Mouse (Mus musculus) heart, adult 9 months (tissue): Measurements from ENCODE around the gene Lbhd1.

Experiments used
- DNase-seq, 2 experiments: peaks; one replicate each; pipeline ENCODE4 v3.0.0; 2022; ENCODE audit warnings: low spot score in 2 of 2

The Lbhd1 gene

DNA sequence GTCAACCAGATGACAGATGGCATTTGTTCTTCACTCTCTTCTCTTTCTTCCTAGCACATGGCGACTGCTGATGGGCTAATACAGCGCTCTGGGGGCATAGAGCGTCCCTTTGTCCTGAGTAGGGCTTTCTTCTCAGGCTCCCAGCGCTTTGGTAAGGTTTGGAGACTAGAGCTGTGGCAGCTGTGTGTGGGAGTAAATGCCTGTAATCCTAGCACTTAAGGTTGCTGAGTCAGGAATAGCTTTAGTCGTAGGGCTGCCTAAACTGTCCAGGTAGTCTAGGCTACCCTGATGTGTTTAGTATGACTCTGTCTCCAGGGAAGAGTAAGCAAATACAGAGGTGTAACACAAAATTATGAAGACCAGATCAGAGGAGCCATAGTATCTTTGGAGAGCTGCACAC lies 28.3 kb downstream of the Lbhd1 start:
- no peak for DNase-seq

DNA sequence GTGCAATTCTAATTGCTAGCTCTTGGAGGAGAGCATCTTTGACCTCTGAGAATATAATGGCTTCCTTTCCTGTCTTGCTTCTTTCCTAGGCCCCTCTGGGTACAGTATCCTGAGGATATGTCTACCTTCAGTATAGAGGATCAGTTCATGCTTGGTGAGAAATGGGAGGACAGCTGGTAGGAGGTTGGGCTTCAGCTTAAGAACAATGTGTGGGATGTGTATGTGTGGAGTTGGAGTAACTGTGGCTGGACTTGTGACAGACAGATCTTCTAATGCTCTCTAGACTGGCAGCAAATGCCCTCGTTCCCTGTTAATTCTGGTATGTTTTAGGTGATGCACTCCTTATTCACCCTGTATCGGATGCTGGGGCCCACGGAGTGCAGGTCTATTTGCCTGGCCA lies 30.7 kb downstream of the Lbhd1 start:
- no peak for DNase-seq

DNA sequence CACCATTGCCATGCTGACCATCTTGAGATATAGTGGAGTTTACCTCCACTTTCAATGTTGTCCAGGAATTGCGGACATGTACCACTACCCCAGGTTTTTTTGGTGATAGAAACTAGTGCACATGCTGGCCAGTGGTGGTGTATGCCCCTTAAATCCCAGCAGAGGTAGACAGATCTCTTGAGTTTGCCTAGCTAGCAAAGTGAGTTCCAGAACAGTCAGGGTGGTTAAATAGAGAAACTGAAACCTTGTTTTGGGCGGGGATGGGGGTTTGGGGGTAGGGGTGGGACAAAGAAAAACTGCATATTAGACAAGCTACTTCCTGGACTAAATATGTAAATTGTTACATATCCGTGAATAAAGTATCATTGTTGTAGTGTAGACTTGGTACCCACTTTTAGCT lies 35.5 kb downstream of the Lbhd1 start:
- no peak for DNase-seq

DNA sequence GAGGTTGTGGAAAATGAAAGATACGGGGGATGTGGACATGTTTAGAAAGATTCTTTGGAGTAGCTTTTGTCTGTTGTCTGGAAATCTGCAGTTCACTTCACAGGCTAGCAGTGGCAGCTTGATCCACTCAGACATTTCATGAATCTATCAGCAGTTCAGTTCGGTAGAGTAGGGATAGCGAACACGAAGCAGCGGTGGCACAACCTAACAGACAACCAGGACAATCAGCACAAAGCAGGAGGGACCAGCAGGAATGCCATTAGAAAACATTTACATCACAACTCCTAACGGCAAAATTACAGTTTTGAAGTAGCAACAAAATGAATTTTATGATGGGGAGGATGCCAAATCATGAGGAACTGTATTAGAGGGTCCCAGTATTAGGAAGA lies 36.1 kb downstream of the Lbhd1 start:
- no peak for DNase-seq

DNA sequence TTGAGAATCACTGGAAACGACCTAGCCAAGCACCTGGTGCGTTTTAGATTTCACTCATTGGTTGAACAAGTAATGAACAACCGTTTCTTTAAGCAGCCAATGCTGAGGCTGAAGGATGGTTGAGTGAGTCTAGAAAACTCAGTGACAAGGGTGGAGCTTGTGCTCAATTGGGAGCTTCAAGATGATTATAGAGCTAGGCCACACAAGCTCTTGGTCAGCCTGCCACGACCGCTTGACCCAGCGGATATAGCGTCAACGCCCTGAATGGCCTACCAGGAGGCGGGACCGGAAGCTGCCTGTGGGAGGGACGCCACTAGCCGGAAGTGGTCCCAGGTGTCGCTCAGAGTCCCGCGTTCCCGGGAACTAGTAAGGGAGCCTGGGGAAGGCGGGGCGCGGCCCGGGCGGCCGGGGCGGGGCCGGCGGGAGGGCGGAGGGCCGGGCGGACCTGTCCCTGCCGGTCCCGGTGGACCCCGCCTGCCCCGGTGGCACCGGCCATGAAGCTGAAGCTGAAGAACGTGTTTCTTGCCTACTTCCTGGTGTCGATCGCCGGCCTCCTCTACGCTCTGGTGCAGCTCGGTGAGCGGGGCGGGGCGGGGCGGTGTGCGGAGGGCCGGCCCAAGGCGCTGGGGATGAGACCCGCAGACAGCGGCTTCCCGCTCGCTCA lies 36.7 kb downstream of the Lbhd1 start, which contains the start of gene B3gat3:
Gene B3gat3, plus strand, starts transcription at position 302 of the 664 bp plus-strand sequence.
- DNase-seq = peak; percentile 96 to 98

DNA sequence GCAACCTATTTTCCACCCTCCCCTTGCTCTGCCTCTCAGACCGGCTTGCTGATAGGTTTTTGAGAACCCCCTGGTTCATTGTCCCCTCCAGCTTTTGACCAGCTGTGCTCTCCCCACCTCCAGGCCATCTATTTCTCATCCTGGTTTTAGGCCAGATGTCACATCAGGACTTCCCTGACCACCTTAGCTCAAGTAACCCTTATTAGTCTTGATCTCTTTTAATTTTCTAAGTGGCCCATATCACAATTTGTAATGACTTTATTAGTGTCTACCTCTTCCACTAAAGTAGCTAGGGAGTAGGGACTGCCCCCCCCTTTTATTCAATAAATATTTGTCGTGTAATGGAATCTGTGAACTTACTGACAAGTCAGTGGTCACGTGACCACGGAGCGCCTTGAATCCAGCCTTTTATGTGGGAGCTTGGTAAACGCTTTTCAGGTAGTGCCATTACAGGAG lies 37.3 kb downstream of the Lbhd1 start:
- peak in 1 of 2 experiments; percentile 42 for DNase-seq

DNA sequence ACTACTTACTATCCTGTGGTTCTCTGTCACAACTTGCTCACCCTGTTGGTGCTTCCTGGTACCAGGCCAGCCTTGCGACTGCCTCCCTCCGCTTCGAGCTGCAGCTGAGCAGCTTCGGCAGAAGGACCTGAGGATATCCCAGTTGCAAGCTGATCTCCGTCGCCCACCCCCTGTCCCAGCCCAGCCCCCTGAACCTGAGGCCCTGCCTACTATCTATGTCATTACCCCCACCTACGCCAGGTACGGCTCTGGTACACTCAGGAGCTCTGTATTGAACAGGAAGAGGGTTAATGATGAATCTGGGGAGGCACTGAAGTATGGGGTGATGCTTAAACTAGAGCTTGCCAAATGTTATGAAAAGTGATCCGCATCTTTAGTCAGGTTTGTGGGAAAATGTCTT lies 38.2 kb downstream of the Lbhd1 start:
- no peak for DNase-seq

DNA sequence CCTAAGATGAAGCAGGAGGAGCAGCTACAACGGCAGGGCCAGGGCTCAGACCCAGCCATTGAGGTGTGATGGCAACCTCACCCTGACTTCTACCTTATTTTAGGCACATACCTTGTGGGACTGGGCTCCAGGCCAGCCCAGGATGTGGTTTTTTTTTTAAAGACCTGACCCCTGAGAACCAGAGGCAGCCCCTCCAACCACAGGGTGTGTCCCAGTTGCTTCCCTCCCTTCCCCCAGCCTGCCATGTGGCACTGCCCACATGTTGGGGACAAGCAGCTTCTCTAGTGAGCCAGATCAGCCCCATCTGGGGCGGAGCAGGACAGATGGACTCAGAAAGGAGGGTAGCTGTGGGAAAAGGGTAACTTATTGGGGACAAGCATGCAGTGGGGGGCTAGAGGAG lies 43.2 kb downstream of the Lbhd1 start:
- no peak for DNase-seq

DNA sequence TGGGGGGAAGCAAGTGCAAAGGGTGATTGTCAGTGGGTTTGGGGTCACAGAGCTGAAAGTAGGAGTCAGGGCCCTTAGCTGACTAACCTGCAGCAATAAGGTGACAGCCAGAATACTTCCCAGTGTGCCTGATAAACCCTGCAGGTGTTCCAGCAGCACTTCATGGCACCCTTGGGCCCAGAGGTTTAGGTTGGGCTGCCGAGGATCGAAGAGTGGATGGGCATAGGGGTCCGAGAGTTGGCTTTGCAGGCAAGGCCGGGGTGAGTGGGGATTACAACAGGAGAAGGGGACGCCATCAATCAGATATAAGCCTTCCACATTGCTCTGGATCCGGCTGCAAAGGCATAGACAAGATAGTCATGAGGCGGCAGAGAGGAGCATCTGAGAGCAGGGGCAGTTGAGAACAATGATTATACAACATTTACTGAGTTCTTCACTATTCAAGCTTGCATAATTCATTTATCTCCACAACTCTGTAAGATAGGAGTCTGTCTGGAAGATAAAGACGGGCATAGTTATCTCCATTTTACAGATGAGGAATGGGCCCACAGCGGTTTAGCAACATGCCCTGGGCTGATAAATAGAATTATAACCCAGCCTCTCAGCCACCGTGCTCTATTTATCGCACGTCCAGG lies 44.5 kb downstream of the Lbhd1 start:
- DNase-seq = no peak

DNA sequence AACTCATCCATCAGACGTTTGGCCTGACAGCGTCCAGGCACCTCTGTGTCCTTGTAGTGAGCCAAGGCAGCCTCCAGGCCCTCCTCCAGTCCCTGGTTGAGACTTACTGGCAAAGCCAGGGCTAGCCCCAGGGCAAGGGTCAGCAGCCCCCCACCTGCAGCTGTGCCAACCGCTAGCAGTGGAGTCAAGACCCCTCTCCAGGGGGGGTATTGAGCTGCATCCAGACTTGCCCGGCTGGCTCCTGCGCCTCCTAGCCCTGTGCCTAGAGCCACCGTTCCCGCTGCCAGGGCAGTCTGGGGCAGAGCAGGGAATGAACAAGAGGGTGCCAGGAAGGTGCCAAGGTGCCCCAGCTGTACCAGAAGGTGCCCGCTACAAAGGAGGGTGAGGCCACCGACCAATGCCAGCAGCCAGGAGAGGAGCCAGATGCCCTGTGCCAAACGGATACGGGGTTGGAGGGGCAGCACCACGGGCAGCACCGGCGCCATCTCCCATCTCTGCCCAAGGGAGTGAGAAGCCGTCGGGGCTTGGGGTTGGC lies 45.2 kb downstream of the Lbhd1 start:
- no peak for DNase-seq

DNA sequence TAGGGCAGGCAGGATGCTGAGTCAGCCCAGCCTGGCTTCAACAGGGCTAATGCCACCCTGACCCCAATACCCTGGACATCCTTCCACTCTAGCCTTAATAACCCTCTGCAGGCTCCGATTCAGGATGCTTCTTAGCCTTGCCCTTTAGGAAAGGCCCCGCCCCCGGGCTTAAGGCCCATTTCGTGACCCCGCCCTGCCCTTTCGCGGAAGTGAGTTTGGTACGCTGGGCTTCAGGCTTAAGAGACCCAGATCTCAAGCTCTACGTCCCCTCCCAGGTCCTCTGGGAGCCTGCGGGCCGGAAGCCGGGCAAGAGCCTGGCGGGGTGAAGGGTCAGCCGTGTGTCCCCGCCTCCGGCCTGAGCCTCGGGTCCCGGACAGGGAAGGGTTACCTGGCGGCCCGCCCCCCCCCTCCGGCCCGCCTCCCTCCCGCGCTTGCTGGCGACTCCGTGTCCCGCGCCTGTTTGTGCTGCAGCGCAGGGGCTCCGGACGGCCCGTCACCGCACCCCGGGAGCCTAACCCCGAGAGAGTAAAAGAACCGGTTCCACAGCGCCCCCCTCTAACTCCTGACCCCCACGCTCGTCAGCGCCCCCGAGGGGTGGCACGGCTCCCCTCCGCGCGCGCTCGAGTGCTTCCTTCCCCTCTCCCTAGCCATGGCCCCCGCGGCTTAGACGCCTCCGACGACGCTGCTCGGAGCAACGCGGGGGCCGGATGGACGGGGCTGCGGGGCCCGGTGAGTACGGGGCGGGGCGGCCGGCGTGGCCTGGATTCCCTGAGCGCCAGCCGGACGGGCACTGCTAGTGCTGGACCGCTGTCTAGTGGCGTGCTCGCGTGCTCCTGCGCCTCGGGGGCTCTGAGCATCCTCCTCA lies 45.9 kb downstream of the Lbhd1 start, which contains the start of the genes Rom1 and Eml3:
Gene Rom1, minus strand, starts transcription at position 133 of the 865 bp plus-strand sequence.
Gene Eml3, plus strand, starts transcription at position 329 of the 865 bp plus-strand sequence.
- peak; percentile 94 to 95 for DNase-seq

DNA sequence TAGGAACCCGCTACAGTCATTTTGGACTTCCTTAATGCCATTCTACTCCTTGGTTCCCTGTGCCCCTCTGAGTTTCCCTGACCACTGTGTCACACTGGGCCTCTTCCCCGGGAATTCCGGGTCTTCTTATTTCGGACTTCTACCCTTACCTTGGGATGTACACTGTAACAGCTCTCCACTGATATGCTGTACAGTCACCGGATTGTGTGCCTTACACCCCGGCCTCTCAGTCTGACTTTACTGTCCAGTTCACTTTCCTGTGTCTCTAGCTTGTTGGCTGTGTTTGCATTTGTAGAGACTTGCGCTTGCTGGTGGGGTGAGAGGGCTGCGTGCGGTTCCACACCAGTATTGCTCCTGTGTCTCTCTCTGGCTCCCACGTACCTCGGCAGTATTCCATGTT lies 46.6 kb downstream of the Lbhd1 start:
- no peak for DNase-seq

DNA sequence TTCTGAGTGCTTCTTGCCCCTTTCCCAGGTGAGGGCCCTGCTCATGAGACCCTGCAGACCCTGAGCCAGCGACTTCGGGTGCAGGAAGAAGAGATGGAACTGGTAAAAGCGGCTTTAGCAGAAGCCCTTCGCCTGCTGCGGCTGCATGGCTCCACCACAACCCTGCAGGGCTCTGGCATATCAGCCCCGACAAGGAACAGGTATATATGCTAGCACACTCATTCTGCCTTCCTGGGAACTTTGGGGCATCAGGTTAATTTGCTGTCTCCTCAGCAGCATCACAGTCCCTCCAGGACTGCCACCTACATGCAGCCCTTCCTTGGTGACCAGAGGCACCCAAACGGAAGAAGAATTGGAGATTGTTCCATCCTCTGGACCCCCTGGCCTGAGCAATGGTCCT lies 47.2 kb downstream of the Lbhd1 start:
- DNase-seq = no peak

DNA sequence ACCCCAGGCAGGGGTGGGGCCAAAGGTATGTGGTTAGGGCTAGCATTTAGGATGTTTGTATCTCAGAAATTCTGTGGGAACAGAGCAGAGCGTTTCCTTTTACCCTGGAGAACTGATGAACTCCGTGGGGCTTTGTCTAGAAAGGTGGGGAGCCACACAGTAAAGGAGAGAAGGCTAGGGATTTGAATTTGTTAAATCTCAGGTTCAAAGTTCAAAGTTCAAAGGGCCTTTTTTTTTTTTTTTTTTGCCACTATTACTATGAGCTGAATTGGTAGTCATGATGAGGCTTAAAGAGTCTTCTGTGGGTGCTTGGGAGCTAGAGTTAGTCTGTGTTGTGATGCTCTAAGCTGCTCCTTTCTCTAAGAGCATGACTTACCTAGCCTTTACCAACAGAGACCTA lies 53.2 kb downstream of the Lbhd1 start:
- no peak for DNase-seq

DNA sequence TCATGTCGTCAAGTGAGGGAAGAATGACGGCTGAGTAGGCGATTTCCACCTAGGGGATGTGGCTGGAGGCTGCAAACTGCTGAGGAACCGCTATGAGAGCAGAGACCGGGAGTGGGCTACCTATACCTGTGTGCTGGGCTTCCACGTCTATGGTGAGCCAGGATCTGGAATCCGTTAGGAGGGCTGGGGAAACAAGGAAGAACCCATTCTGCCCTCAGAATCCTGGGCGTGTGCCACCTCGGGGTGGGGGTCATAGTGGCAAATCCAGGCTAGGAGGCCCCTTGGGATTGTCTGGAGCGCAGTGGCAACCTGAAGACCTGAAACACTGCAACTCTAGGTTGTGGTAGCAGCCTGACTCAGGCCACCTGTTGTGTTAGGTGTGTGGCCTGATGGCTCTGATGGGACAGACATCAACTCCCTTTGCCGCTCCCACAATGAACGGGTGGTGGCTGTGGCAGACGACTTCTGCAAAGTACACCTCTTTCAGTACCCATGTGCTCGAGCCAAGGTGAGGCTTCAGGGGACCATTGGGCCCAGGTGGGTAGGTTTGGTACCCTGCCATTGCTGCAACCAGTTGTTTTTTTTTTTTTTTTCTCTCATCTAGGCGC lies 57.1 kb downstream of the Lbhd1 start:
- no peak for DNase-seq

DNA sequence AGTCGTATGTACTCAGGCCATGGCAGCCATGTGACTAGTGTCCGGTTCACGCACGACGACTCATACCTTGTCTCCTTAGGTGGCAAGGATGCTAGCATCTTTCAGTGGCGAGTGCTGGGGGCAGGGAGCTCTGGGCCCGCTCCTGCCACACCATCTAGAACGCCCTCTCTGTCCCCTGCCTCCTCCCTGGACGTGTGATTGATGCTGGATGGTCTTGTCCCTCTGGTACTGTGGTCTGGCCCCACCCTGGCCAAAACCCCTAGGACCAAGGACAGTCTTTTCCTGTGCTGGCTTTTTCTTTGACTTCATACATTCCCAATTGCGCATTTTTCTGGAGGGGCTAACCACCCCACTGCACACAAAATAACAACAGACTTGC lies 57.6 kb downstream of the Lbhd1 start:
- no peak for DNase-seq

DNA sequence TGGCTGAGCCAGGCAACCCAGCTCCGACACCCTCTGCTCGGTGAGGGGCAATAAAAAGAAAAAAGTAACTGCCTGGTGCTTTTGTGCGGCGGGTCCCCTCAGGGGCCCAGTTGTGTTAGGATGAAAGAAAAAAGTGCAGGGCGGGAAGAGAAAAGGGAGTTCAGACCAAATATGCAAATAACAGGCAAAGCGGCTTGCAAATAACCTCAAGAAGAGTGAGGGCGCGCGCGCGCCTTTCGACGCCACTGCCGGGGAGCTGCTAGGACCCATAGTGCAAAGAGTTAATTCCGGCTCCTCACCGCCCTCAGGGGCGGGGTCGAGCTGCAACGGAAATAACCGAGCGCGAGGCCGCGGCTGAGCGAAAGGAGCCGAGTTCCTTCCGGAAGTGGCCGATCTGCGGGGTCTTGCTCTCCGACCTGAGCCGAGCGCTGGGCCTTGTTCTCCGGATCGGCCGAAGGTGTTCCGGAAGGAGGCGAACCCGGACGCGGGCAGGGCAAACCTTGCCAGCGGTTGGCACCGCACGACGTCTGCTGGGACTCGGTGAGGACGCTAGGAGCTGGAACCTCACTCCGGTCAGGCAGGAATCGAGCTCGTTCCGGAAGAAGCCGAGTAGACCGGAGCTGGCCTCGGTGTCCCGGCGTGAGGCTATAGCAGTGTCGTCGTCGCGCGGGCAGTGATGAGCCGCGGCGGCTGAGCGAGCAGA lies 58.1 kb downstream of the Lbhd1 start, which contains the start of gene Mta2:
Gene Mta2, plus strand, starts transcription at position 361 of the 703 bp plus-strand sequence.
- DNase-seq = peak; percentile 90 to 93
